Mouse (Mus musculus): Measurements from ENCODE around the gene Vmn2r113.
"Not testable (repeated sequence)": the region's sequence is repeated elsewhere in the genome, so short reads cannot be mapped to it uniquely, and the experiment has no call there.

The Vmn2r113 gene

GRCm38 (mm10) chr17:22942684-22943083 lies at the start of gene Vmn2r113:
TSS of gene Vmn2r113 (plus strand) at chr17:22942984.
- DNase-seq (ENCODE audit: low read depth): not testable (repeated sequence)

Data from 416B (cell line).